Mouse (Mus musculus) kidney, embryonic 14.5 days (tissue): ENCODE results near the gene Caln1. TPM values are rescaled to one million over a fixed set of nuclear protein-coding genes. Genes with fewer than 3 reads are reported as not detected.

Experiments
- ATAC-seq: fragments of 200-750 bp; cut with Nextera tagmentation; 2 replicates; pipeline ENCODE4 v1.8.0; 2017; ENCODE audit warnings: moderate number of reproducible peaks, mild to moderate bottlenecking, moderate TSS enrichment, moderate library complexity; ENCODE audit not compliant: low FRiP score, low TSS enrichment
- H3K27ac ChIP-seq: fragments of 300-500 bp; sonication (generic); 2 replicates; pipeline ENCODE4 v1.5.1; 2014; ENCODE audit warnings: low read depth, mild to moderate bottlenecking, low read length, moderate library complexity, mixed read lengths
- H3K27me3 ChIP-seq: fragments of 300-500 bp; sonication (generic); 2 replicates; pipeline ENCODE4 v1.6.1; 2014; ENCODE audit warnings: mild to moderate bottlenecking, low read length; ENCODE audit not compliant: control insufficient read depth, insufficient read depth
- H3K36me3 ChIP-seq: fragments of 300-500 bp; sonication (generic); 2 replicates; pipeline ENCODE4 v1.6.1; 2014; ENCODE audit warnings: low read length, mixed read lengths; ENCODE audit not compliant: control insufficient read depth, insufficient read depth
- H3K4me1 ChIP-seq: fragments of 300-500 bp; sonication (generic); 2 replicates; pipeline ENCODE4 v1.6.1; 2014; ENCODE audit warnings: low read length, mixed read lengths; ENCODE audit not compliant: control insufficient read depth, insufficient read depth
- H3K4me2 ChIP-seq: fragments of 300-500 bp; sonication (generic); replicated peaks from 2 replicates; pipeline ENCODE4 v1.6.1; 2014; ENCODE audit warnings: low read depth, mild to moderate bottlenecking, low read length
- H3K4me3 ChIP-seq: fragments of 300-500 bp; sonication (generic); 2 replicates; pipeline ENCODE4 v1.5.1; 2014; ENCODE audit warnings: mild to moderate bottlenecking, low read length
- H3K9ac ChIP-seq: fragments of 300-500 bp; sonication (generic); 2 replicates; pipeline ENCODE4 v1.6.1; 2014; ENCODE audit warnings: low read depth, mild to moderate bottlenecking, low read length, moderate library complexity
- H3K9me3 ChIP-seq: fragments of 300-500 bp; sonication (generic); 2 replicates; pipeline ENCODE4 v1.6.1; 2016; ENCODE audit warnings: low read length; ENCODE audit not compliant: control insufficient read depth
- WGBS: fragments of 180-500 bp; shearing (Covaris S2); extraction: QIAGEN DNeasy Blood & Tissue Kit; methylation state at CpG from one replicate; pipeline ENCODE4 v1.1.7; 2014; 5-methylcytosine and 5-hydroxymethylcytosine counted together
- polyA plus RNA-seq: library from polyadenylated mRNA; unstranded; fragments of >200 nt; fragmentation: Nextera tagmentation; extraction: Ambion mirVana; gene quantifications from 2 replicates; pipeline ENCODE4 v1.2.1, GENCODE M21; 2014

Caln1 gene
- polyA plus RNA-seq, 1 experiment from 2014 or later: 0.27 TPM

GRCm38 (mm10) chr5:130757517-130757916, 388.3 kb downstream of the Caln1 start:
- Histone ChIP-seq H3K4me3 (no peak overlapping the region), H3K27ac (no peak overlapping the region), H3K4me2 (no peak overlapping the region), H3K36me3 (no peaks in the 10 kb centered on the region), H3K9ac (no peak overlapping the region), H3K9me3 (no peaks in the 10 kb centered on the region), H3K4me1 (no peaks in the 10 kb centered on the region), H3K27me3 (no peaks in the 10 kb centered on the region)
- 96% methylated on average over 3 of the region's 3 CpGs for WGBS
- ATAC-seq: no peak

- H3K27ac ChIP-seq: no peak overlapping the region
- no peak overlapping the region for H3K9ac ChIP-seq
- no peaks in the 10 kb centered on the region for H3K27me3 ChIP-seq
- no peaks in the 10 kb centered on the region for H3K4me1 ChIP-seq
- H3K4me3 ChIP-seq: no peak overlapping the region
- H3K36me3 ChIP-seq: no peaks in the 10 kb centered on the region
- WGBS: 90% methylated on average over 6 of the region's 6 CpGs
- H3K4me2 ChIP-seq: no peak overlapping the region
- ATAC-seq: no peak
- H3K9me3 ChIP-seq: no peaks in the 10 kb centered on the region
Measured at GRCm38 (mm10) chr5:130765784-130766183, 396.5 kb downstream of the Caln1 start.

GRCm38 (mm10) chr5:130771061-130771741, 401.9 kb downstream of the Caln1 start:
- Histone ChIP-seq H3K36me3 (no peaks in the 10 kb centered on the region), H3K4me1 (no peaks in the 10 kb centered on the region), H3K4me2 (no peak overlapping the region), H3K27ac (no peak overlapping the region), H3K9ac (no peak overlapping the region), H3K27me3 (no peaks in the 10 kb centered on the region), H3K4me3 (no peak overlapping the region), H3K9me3 (0 out of 2 replicates have a peak, but pooled peaks cover 2% of the 10 kb centered on the region)
- ATAC-seq: no peak
- 81% methylated on average over 5 of the region's 5 CpGs for WGBS

- ATAC-seq: no peak
- Histone ChIP-seq H3K4me3 (no peak overlapping the region), H3K4me1 (no peaks in the 10 kb centered on the region), H3K27me3 (no peaks in the 10 kb centered on the region), H3K9ac (no peak overlapping the region), H3K4me2 (no peak overlapping the region), H3K27ac (no peak overlapping the region), H3K36me3 (no peaks in the 10 kb centered on the region), H3K9me3 (0 out of 2 replicates have a peak, but pooled peaks cover 2% of the 10 kb centered on the region)
- WGBS: 89% methylated on average over 6 of the region's 6 CpGs
Measured at GRCm38 (mm10) chr5:130772491-130772890, 403.2 kb downstream of the Caln1 start.

GRCm38 (mm10) chr5:130774946-130775345, 405.7 kb downstream of the Caln1 start:
- Histone ChIP-seq H3K9ac (no peak overlapping the region), H3K27me3 (no peaks in the 10 kb centered on the region), H3K9me3 (0 out of 2 replicates have a peak, but pooled peaks cover 2% of the 10 kb centered on the region), H3K27ac (no peak overlapping the region), H3K4me1 (no peaks in the 10 kb centered on the region), H3K4me3 (no peak overlapping the region), H3K4me2 (no peak overlapping the region), H3K36me3 (no peaks in the 10 kb centered on the region)
- WGBS: 87% methylated on average over 3 of the region's 3 CpGs
- ATAC-seq: no peak

GRCm38 (mm10) chr5:130792755-130793452, 423.6 kb downstream of the Caln1 start:
- Histone ChIP-seq H3K27ac (no peak overlapping the region), H3K4me3 (no peak overlapping the region), H3K9ac (no peak overlapping the region), H3K27me3 (no peaks in the 10 kb centered on the region), H3K36me3 (no peaks in the 10 kb centered on the region), H3K4me1 (no peaks in the 10 kb centered on the region), H3K9me3 (no peaks in the 10 kb centered on the region), H3K4me2 (no peak overlapping the region)
- ATAC-seq: no peak
- WGBS: 85% methylated on average over 3 of the region's 3 CpGs

GRCm38 (mm10) chr5:130797713-130798112, 428.5 kb downstream of the Caln1 start:
- Histone ChIP-seq H3K36me3 (no peaks in the 10 kb centered on the region), H3K4me3 (no peak overlapping the region), H3K27me3 (no peaks in the 10 kb centered on the region), H3K9ac (no peak overlapping the region), H3K9me3 (no peaks in the 10 kb centered on the region), H3K4me2 (no peak overlapping the region), H3K4me1 (no peaks in the 10 kb centered on the region), H3K27ac (no peak overlapping the region)
- ATAC-seq: no peak
- 78% methylated on average over 5 of the region's 5 CpGs for whole genome bisulfite sequencing

- Histone ChIP-seq H3K27ac (no peak overlapping the region), H3K4me1 (no peaks in the 10 kb centered on the region), H3K4me3 (no peak overlapping the region), H3K9ac (no peak overlapping the region), H3K4me2 (no peak overlapping the region), H3K27me3 (no peaks in the 10 kb centered on the region), H3K9me3 (peaks cover 4% of the 10 kb centered on the region; the same call in 1 of the 2 replicates), H3K36me3 (no peaks in the 10 kb centered on the region)
- no peak for ATAC-seq
- WGBS: 36% methylated on average over 6 of the region's 6 CpGs
Measured at GRCm38 (mm10) chr5:130810314-130810713, 441.1 kb downstream of the Caln1 start.

- no peak for ATAC-seq
- peaks cover 4% of the 10 kb centered on the region; the same call in 1 of the 2 replicates for H3K9me3 ChIP-seq
- H3K4me3 ChIP-seq: no peak overlapping the region
- H3K36me3 ChIP-seq: no peaks in the 10 kb centered on the region
- 34% methylated on average over 1 of the region's 1 CpGs for WGBS
- no peak overlapping the region for H3K27ac ChIP-seq
- no peaks in the 10 kb centered on the region for H3K4me1 ChIP-seq
- H3K4me2 ChIP-seq: no peak overlapping the region
- H3K9ac ChIP-seq: no peak overlapping the region
- no peaks in the 10 kb centered on the region for H3K27me3 ChIP-seq
Measured at GRCm38 (mm10) chr5:130810846-130811245, 441.6 kb downstream of the Caln1 start.
